Mouse (Mus musculus) stomach, embryonic 15.5 days (tissue): ENCODE results near the gene Notum. TPM values are rescaled to one million over a fixed set of nuclear protein-coding genes. Genes with fewer than 3 reads are reported as not detected.

Source experiments
- ATAC-seq: fragments of 200-750 bp; cut with Nextera tagmentation; 2 replicates; pipeline ENCODE4 v1.8.0; 2017; ENCODE audit warnings: low read depth, moderate number of reproducible peaks, moderate TSS enrichment; ENCODE audit not compliant: insufficient read depth, low FRiP score
- H3K27ac ChIP-seq: fragments of 300-500 bp; sonication (generic); 2 replicates; pipeline ENCODE4 v1.5.1; 2015; ENCODE audit warnings: mild to moderate bottlenecking, inconsistent platforms
- H3K27me3 ChIP-seq: fragments of 300-500 bp; sonication (generic); replicated peaks from 2 replicates; pipeline ENCODE4 v1.6.1; 2015; ENCODE audit warnings: inconsistent platforms
- H3K36me3 ChIP-seq: fragments of 300-500 bp; sonication (generic); 2 replicates; pipeline ENCODE4 v1.6.1; 2015; ENCODE audit warnings: inconsistent platforms
- H3K4me1 ChIP-seq: fragments of 300-500 bp; sonication (generic); 2 replicates; pipeline ENCODE4 v1.6.1; 2015; ENCODE audit warnings: inconsistent platforms
- H3K4me2 ChIP-seq: fragments of 300-500 bp; sonication (generic); 2 replicates; pipeline ENCODE4 v1.6.1; 2015; ENCODE audit warnings: mild to moderate bottlenecking, inconsistent platforms
- H3K4me3 ChIP-seq: fragments of 300-500 bp; sonication (generic); replicated peaks from 2 replicates; pipeline ENCODE4 v1.5.1; 2015; ENCODE audit warnings: inconsistent platforms
- H3K9ac ChIP-seq: fragments of 300-500 bp; sonication (generic); 2 replicates; pipeline ENCODE4 v1.6.1; 2015; ENCODE audit warnings: inconsistent platforms
- H3K9me3 ChIP-seq: fragments of 300-500 bp; sonication (generic); 2 replicates; pipeline ENCODE4 v1.6.1; 2016; ENCODE audit warnings: inconsistent platforms
- WGBS: fragments of 180-500 bp; shearing (Covaris S2); methylation state at CpG from one replicate; pipeline ENCODE4 v1.1.7; 2015; 5-methylcytosine and 5-hydroxymethylcytosine counted together
- polyA plus RNA-seq: library from polyadenylated mRNA; unstranded; fragments of >200 nt; fragmentation: Nextera tagmentation; extraction: Ambion mirVana; gene quantifications from 2 replicates; pipeline ENCODE4 v1.2.1, GENCODE M21; 2015

The Notum gene
- polyA plus RNA-seq, 1 experiment from 2014 or later, result 4.9 TPM

- peak overlapping the region; percentile 94 for H3K9ac ChIP-seq
- WGBS, result 38% methylated on average over 4 of the region's 4 CpGs
- no peak for ATAC-seq
- peaks cover 32% of the 10 kb centered on the region for H3K4me1 ChIP-seq
- H3K4me3 ChIP-seq, result peak overlapping the region; percentile 94
- H3K27me3 ChIP-seq, result no peaks in the 10 kb centered on the region
- H3K36me3 ChIP-seq, result peaks cover 13% of the 10 kb centered on the region
- H3K27ac ChIP-seq, result peak overlapping the region; percentile 95
- no peaks in the 10 kb centered on the region for H3K9me3 ChIP-seq
- peak overlapping the region; percentile 86 for H3K4me2 ChIP-seq
These were observed 29.1 kb downstream of the Notum start for GRCm38 (mm10) chr11:120631726-120632448.

GRCm38 (mm10) chr11:120630881-120631725 is 29.9 kb downstream of the Notum start:
- WGBS, result 21% methylated on average over 7 of the region's 7 CpGs
- H3K36me3 ChIP-seq, result peaks cover 13% of the 10 kb centered on the region
- peak overlapping the region; percentile 86 for H3K4me2 ChIP-seq
- no peaks in the 10 kb centered on the region for H3K27me3 ChIP-seq
- H3K27ac ChIP-seq, result peak overlapping the region; percentile 95
- no peaks in the 10 kb centered on the region for H3K9me3 ChIP-seq
- ATAC-seq, result no peak
- H3K4me1 ChIP-seq, result peaks cover 36% of the 10 kb centered on the region
- H3K9ac ChIP-seq, result 0 out of 2 replicates have a peak overlapping the region, but pooled peaks have one; percentile 7
- peak overlapping the region; percentile 94 for H3K4me3 ChIP-seq

DNA sequence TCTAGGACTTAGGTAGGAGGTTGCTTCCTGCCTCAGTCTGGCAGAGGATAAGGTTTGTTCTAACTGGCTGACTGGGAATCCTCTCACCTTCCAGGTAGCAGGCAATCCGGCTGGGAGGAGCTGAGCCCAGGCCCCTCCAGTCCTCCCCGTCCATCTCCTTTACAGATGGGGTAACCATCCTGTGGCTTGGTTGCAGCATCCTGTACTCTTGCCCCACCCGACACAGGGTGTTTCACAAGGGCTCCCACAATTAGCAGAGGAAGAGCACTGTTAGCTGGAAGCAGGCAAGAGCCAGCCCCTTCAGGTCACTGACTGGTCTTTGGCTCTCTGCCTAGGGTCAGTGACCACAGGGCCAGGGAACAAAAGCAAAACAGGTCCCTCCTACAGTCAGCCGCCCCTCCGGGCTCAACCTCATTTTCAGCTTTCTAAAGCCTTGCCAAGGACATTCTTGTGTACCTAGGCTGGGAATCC is 30.5 kb downstream of the Notum start:
- no peaks in the 10 kb centered on the region for H3K27me3 ChIP-seq
- no peak for ATAC-seq
- H3K9me3 ChIP-seq, result no peaks in the 10 kb centered on the region
- peak overlapping the region; percentile 95 for H3K27ac ChIP-seq
- peaks cover 13% of the 10 kb centered on the region for H3K36me3 ChIP-seq
- peaks cover 39% of the 10 kb centered on the region for H3K4me1 ChIP-seq
- H3K4me2 ChIP-seq, result peak overlapping the region; percentile 86
- H3K9ac ChIP-seq, result peak overlapping the region; percentile 7; the same call in 1 of the 2 replicates
- peak overlapping the region; percentile 25 for H3K4me3 ChIP-seq
- 49% methylated on average over 5 of the region's 5 CpGs for WGBS

DNA sequence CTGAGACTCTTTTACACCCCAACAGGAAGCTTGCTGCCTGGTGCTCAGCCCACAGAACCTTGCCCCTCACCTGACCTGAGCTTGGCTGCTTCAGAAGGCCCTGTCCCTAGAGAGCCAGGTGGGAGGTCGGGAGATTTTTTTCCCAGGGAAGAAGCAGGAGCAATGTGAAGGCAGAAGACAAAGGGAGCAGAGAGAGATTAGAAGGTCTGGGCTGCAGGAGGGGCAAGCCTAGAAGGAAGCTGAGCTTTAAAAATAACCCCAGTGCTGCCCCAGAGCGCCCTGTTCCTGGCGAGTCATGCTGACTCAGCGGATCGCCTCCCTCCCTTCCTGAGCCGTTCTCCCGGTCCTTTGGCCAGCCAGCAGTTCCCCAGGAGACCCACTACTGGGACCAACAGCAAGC is 31.1 kb downstream of the Notum start:
- Histone ChIP-seq H3K27me3 (no peaks in the 10 kb centered on the region), H3K4me3 (peak overlapping the region; percentile 25), H3K36me3 (peaks cover 13% of the 10 kb centered on the region), H3K9ac (peak overlapping the region; percentile 7; the same call in 1 of the 2 replicates), H3K4me1 (peaks cover 43% of the 10 kb centered on the region), H3K27ac (peak overlapping the region; percentile 95), H3K4me2 (peak overlapping the region; percentile 86), H3K9me3 (no peaks in the 10 kb centered on the region)
- peak; percentile 33; the same call in 1 of the 2 replicates for ATAC-seq
- 47% methylated on average over 7 of the region's 7 CpGs for WGBS

- H3K27ac ChIP-seq, result peak overlapping the region; percentile 95
- peaks cover 13% of the 10 kb centered on the region for H3K36me3 ChIP-seq
- H3K4me3 ChIP-seq, result peak overlapping the region; percentile 25; the same call in 1 of the 2 replicates
- 64% methylated on average over 23 of the region's 23 CpGs for WGBS
- H3K9ac ChIP-seq, result no peak overlapping the region
- no peaks in the 10 kb centered on the region for H3K9me3 ChIP-seq
- H3K4me2 ChIP-seq, result peak overlapping the region; percentile 86
- no peak for ATAC-seq
- H3K27me3 ChIP-seq, result no peaks in the 10 kb centered on the region
- H3K4me1 ChIP-seq, result peaks cover 43% of the 10 kb centered on the region
These were observed 31.6 kb downstream of the Notum start for GRCm38 (mm10) chr11:120629341-120629730.

- Histone ChIP-seq H3K9me3 (no peaks in the 10 kb centered on the region), H3K4me1 (peaks cover 45% of the 10 kb centered on the region), H3K9ac (no peak overlapping the region), H3K36me3 (peaks cover 13% of the 10 kb centered on the region), H3K27me3 (no peaks in the 10 kb centered on the region), H3K4me2 (peak overlapping the region; percentile 86; the same call in 1 of the 2 replicates), H3K4me3 (peak overlapping the region; percentile 25; the same call in 1 of the 2 replicates), H3K27ac (no peak overlapping the region)
- WGBS, result 90% methylated on average over 23 of the region's 23 CpGs
- no peak for ATAC-seq
These were observed 32.2 kb downstream of the Notum start for GRCm38 (mm10) chr11:120628601-120629340.

DNA sequence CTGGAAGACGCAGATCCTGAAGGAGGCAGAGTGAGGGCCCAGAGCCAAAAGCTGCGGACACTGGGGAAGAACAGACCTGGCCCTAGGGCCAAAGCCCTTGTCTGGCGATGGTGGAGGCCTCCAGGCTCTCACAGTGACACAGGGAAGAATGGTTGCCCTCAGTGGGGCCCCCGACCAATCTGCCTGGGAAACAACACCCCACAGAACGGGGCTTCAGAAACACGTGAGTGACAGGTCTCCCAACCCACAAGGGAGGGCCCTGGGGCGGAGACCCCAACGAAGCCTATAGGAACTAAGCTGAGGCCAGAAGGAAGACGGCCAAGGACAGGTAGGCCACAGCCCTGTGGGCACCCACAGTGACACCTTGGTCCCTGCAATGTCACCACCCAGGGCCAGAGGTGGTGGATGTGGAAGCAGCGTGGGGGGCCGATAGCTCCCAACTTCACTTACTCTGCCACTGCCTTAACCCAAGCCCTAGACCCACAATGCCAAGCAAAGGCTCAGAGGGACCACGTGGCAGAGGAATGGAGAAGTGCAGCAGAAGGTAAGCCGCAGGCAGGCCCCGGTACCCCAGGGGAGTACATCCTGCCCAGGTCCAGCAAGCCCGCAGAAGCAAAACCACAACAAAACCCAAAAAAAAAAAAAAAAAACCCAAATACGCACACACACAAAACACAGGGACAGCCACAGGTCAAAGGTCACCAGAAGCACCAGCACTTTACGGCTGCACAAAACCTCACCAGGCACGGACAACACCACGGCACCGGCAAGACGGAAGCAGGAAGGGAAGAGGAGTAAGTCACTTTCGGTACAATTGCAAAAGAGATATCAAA is 33.3 kb downstream of the Notum start:
- H3K9me3 ChIP-seq, result no peaks in the 10 kb centered on the region
- no peaks in the 10 kb centered on the region for H3K27me3 ChIP-seq
- peaks cover 45% of the 10 kb centered on the region for H3K4me1 ChIP-seq
- H3K9ac ChIP-seq, result no peak overlapping the region
- no peak overlapping the region for H3K4me3 ChIP-seq
- no peak for ATAC-seq
- H3K4me2 ChIP-seq, result no peak overlapping the region
- 75% methylated on average over 22 of the region's 22 CpGs for WGBS
- H3K27ac ChIP-seq, result no peak overlapping the region
- peaks cover 13% of the 10 kb centered on the region for H3K36me3 ChIP-seq

DNA sequence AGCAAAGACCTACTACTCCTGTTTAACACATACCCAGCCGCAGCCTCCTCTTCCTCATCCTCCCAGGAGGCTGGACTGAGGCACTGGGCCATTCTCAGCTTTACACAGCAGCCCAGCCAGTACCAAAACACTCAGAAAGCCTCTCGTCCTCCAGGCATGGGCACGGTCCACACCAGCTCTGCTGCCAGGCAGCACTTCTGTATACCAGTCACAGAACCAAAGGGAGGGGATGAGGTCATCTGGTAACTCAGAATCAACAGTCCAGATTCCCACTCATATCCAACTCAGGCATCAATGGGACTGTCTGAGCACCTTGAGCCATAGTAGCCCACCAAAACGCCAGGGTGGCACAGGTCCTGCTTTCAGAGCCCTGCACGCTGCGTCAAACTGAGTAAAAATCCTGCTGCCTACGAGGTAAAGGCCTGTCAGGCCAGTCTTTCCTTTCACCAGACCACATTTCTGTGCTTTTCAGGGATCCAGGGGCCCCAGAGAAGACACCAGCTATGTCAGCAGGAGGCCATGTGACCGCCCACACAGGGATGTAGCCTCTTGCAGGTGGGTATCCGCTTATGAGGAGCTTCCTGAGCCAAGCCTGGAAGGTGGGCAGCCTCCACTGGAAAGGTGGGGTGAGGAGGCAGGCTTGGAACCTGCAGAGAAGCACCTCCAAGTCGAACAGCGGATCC is 34.0 kb downstream of the Notum start:
- H3K4me2 ChIP-seq, result no peak overlapping the region
- WGBS, result 87% methylated on average over 11 of the region's 11 CpGs
- ATAC-seq, result no peak
- no peaks in the 10 kb centered on the region for H3K27me3 ChIP-seq
- H3K9me3 ChIP-seq, result no peaks in the 10 kb centered on the region
- no peak overlapping the region; the same call in 1 of the 2 replicates for H3K27ac ChIP-seq
- H3K4me1 ChIP-seq, result peaks cover 40% of the 10 kb centered on the region
- no peak overlapping the region for H3K9ac ChIP-seq
- H3K4me3 ChIP-seq, result no peak overlapping the region
- peaks cover 13% of the 10 kb centered on the region for H3K36me3 ChIP-seq

- no peaks in the 10 kb centered on the region for H3K27me3 ChIP-seq
- 14% methylated on average over 5 of the region's 5 CpGs for WGBS
- H3K27ac ChIP-seq, result peak within 1 kb of the TSS; percentile 88
- peaks cover 22% of the 10 kb centered on the region for H3K36me3 ChIP-seq
- peak; percentile 4; the same call in 1 of the 2 replicates for ATAC-seq
- no peaks in the 10 kb centered on the region for H3K9me3 ChIP-seq
- H3K4me3 ChIP-seq, result peak within 1 kb of the TSS; percentile 82
- peak within 1 kb of the TSS; percentile 96 for H3K4me2 ChIP-seq
- H3K4me1 ChIP-seq, result peaks cover 27% of the 10 kb centered on the region
- peak within 1 kb of the TSS; percentile 87 for H3K9ac ChIP-seq
These were observed 35.7 kb downstream of the Notum start, which contains the start of gene Sirt7 for GRCm38 (mm10) chr11:120625152-120625775. Gene Sirt7 (minus strand): TSS chr11:120625240.

DNA sequence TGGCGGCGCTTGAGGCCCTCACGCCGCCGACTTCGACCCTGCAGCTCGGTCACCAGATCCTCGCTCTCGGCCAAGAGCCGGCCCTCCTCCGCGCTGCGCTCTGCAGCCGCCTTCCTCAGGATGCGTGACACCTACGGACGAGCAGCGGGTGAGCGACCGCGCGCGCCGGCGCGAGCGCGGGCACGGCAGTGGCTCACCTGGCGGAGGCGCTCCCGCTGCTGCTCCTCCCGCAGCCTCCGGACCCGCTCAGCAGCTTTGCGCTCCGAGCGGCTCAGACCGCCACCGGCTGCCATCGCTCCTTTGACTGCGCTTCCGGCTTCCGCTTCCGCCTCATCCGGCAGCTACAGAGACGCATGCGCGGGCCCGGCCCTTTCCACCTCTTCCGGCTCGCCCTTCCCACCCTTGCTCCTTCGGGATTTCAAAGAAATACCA is 36.3 kb downstream of the Notum start:
- Histone ChIP-seq H3K27me3 (no peaks in the 10 kb centered on the region), H3K9ac (peak overlapping the region; percentile 87), H3K4me3 (peak overlapping the region; percentile 82), H3K36me3 (peaks cover 27% of the 10 kb centered on the region), H3K4me1 (peaks cover 21% of the 10 kb centered on the region), H3K27ac (peak overlapping the region; percentile 88), H3K4me2 (peak overlapping the region; percentile 96), H3K9me3 (no peaks in the 10 kb centered on the region)
- WGBS, result under 1% methylated on average over 53 of the region's 53 CpGs
- ATAC-seq, result peak; percentile 75
